Mouse (Mus musculus) testis, adult 2 months (tissue): ENCODE measurements around the gene Adcy10.

Experiments
- CTCF ChIP-seq: fragments of 200-500 bp; IDR thresholded peaks from 2 replicates; pipeline ENCODE4 v1.5.1; 2012; ENCODE audit warnings: low read depth, mild to moderate bottlenecking, inconsistent platforms, low read length, moderate library complexity; ENCODE audit not compliant: control insufficient read depth, insufficient read depth, insufficient replicate concordance
- POLR2A ChIP-seq: fragments of 200-500 bp; IDR thresholded peaks from 2 replicates; pipeline ENCODE4 v1.6.1; 2012; ENCODE audit warnings: low read depth, mild to moderate bottlenecking, inconsistent platforms, low read length, moderate library complexity; ENCODE audit not compliant: control insufficient read depth

DNA sequence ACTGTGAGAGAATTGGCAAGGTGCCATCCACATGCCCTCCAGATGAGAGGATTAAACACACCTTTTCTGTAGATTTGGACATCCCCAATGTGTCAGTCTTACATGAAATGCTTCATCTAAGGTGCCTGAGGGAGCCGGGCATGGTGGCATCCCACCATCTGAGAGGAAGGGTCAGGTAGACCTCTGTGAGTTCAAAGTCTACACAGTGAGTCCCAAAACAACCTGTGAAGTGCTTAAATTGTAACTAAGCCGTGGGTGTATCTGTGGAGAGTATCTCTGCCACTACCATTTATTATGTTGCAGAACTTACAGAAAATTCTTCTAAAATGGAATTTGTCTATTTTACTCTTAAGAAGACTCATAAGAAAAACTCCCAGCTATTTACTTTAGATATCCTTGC is 1.1 kb downstream of the Adcy10 start:
- TF ChIP-seq CTCF: no peak
- TF ChIP-seq POLR2A: no peak
